ENCODE assay signal across 8 mouse cellular contexts in the genomic region with DNA sequence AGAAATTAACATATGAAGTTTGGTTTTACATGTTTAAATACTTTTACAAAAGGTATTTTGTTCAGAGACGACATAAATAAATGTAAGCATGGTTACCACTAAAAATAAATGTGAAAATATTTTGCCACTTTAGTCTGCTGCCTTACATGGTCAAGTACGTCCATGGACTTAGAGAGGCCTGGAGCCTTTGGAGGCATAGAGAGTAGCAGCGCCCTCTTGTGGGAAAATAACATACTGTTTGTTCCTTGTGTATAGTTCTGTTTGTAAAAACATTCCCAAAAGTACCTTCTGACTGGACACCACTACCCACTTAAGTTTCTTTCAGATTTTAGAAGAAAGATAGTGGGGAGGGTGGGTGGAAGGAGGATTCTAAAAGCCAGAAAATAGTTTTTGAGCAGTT. TPM values are rescaled to one million over a fixed set of nuclear protein-coding genes. Genes with fewer than 3 reads are reported as not detected.
DNase-seq lines count a peak whose midpoint lies in the region; ATAC-seq and TF ChIP-seq lines count a peak whose summit lies in the region.

No protein-coding gene starts in this region.

- no peak for TF ChIP-seq POLR2A in brain, embryonic 14.5 days (IDR thresholded peaks at IDR 0.05; ENCODE audit: borderline replicate concordance, extremely low read depth, insufficient read depth, insufficient read length, poor library complexity, severe bottlenecking)

- TF ChIP-seq CTCF in intestine, postnatal 0 days (IDR thresholded peaks at IDR 0.05; ENCODE audit: low read depth): peak; percentile 79
- TF ChIP-seq CTCF in brain, embryonic 14.5 days (IDR thresholded peaks at IDR 0.05; ENCODE audit: borderline replicate concordance, extremely low read depth, insufficient read depth, insufficient read length): peak; percentile 60; the same call in 1 of the 2 replicates

- H3K27ac ChIP-seq in intestine, postnatal 0 days (ENCODE audit: low read depth, low read length): no peak overlapping the region
- no peak overlapping the region for H3K27ac ChIP-seq in intestine, embryonic 15.5 days

- WGBS in intestine, postnatal 0 days: 36% methylated on average over 3 of the region's 3 CpGs
- WGBS in intestine, embryonic 15.5 days: 38% methylated on average over 3 of the region's 3 CpGs
- WGBS in large intestine, adult 2 months: 49% methylated on average over 3 of the region's 3 CpGs

- peak; percentile 56 for DNase-seq in urinary bladder, postnatal 14 days (ENCODE audit: low spot score)
- no peak for DNase-seq in urinary bladder, postnatal 4 days (ENCODE audit: low spot score in 2 of 2)
- peak; percentile 77 for DNase-seq in brain, embryonic 14.5 days (ENCODE audit: low read depth)
- peak; percentile 27 for DNase-seq in large intestine, adult 2 months (ENCODE audit: low read depth, low spot score)
- no peak for DNase-seq in ovary, adult 18-20 months (ENCODE audit: low spot score)

- ATAC-seq in intestine, postnatal 0 days: no peak
- ATAC-seq in intestine, embryonic 15.5 days: no peak
- ATAC-seq in granulocyte monocyte progenitor cell, adult 5-6 weeks (replicated peaks; ENCODE audit: poor library complexity, severe bottlenecking): no peak

- H3K4me3 ChIP-seq in intestine, postnatal 0 days (ENCODE audit: low read depth, low read length): no peak overlapping the region
- H3K4me3 ChIP-seq in intestine, embryonic 15.5 days (replicated peaks): no peak overlapping the region

- peaks cover 28% of the 10 kb centered on the region for H3K36me3 ChIP-seq in intestine, postnatal 0 days (ENCODE audit: control insufficient read depth, insufficient read depth)
- peaks cover 15% of the 10 kb centered on the region; the same call in 1 of the 2 replicates for H3K36me3 ChIP-seq in intestine, embryonic 15.5 days

- H3K4me1 ChIP-seq in intestine, postnatal 0 days (replicated peaks; ENCODE audit: control insufficient read depth, insufficient read depth, low read length): peaks cover 4% of the 10 kb centered on the region; the same call in 1 of the 2 replicates
- H3K4me1 ChIP-seq in intestine, embryonic 15.5 days (replicated peaks): peaks cover 2% of the 10 kb centered on the region; the same call in 1 of the 2 replicates

- H3K9ac ChIP-seq in intestine, postnatal 0 days (ENCODE audit: low read depth, low read length): no peak overlapping the region
- H3K9ac ChIP-seq in intestine, embryonic 15.5 days: no peak overlapping the region

- no peaks in the 10 kb centered on the region for H3K9me3 ChIP-seq in intestine, postnatal 0 days (ENCODE audit: control insufficient read depth)
- no peaks in the 10 kb centered on the region for H3K9me3 ChIP-seq in intestine, embryonic 15.5 days

- no peaks in the 10 kb centered on the region for H3K27me3 ChIP-seq in intestine, postnatal 0 days (replicated peaks; ENCODE audit: control insufficient read depth, insufficient read depth, low read length)
- no peaks in the 10 kb centered on the region for H3K27me3 ChIP-seq in intestine, embryonic 15.5 days (replicated peaks)

- H3K4me2 ChIP-seq in intestine, postnatal 0 days (replicated peaks; ENCODE audit: low read depth): no peak overlapping the region
- H3K4me2 ChIP-seq in intestine, embryonic 15.5 days (replicated peaks): no peak overlapping the region

RNA-seq across cellular contexts. Expression of gene Pitpnb, which starts 34.0 kb away (rescaled TPM):
- 42.9 and 44.0 TPM in 2 replicates for polyA plus RNA-seq in intestine, postnatal 0 days (2015; fragmentation: Nextera tagmentation; extraction: Ambion mirVana)
- 93.6 and 94.2 TPM in 2 replicates for polyA plus RNA-seq in intestine, embryonic 15.5 days (2015; fragmentation: Nextera tagmentation; extraction: Ambion mirVana)
- 73.3 and 86.5 TPM in 2 replicates for polyA plus RNA-seq in brain, embryonic 14.5 days (2012; rRNA removed)
- polyA plus RNA-seq in large intestine, adult 2 months (2012; rRNA removed): 35.3 and 39.8 TPM in 2 replicates
- total RNA-seq in granulocyte monocyte progenitor cell, adult 5-6 weeks (2014; fragmentation: Nextera tagmentation): 53.5 and 69.0 TPM in 2 replicates
- total RNA-seq in granulocyte monocyte progenitor cell, adult 5-6 weeks (2017): 18.1 and 26.5 TPM in 2 replicates

RNA-seq across cellular contexts. Expression of gene Mn1, which starts 52.6 kb away (rescaled TPM):
- polyA plus RNA-seq in intestine, postnatal 0 days (2015; fragmentation: Nextera tagmentation; extraction: Ambion mirVana): 2.8 and 3.1 TPM in 2 replicates
- polyA plus RNA-seq in intestine, embryonic 15.5 days (2015; fragmentation: Nextera tagmentation; extraction: Ambion mirVana): 8.0 and 8.7 TPM in 2 replicates
- 46.8 and 54.3 TPM in 2 replicates for polyA plus RNA-seq in brain, embryonic 14.5 days (2012; rRNA removed)
- 1.6 and 1.7 TPM in 2 replicates for polyA plus RNA-seq in large intestine, adult 2 months (2012; rRNA removed)
- 0.64 TPM in 1 of 2 replicates, not detected in the other for total RNA-seq in granulocyte monocyte progenitor cell, adult 5-6 weeks (2014; fragmentation: Nextera tagmentation)
- total RNA-seq in granulocyte monocyte progenitor cell, adult 5-6 weeks (2017): not detected in 2 replicates

Comparison
In these comparisons a context has a peak if more than half of its experiments do, and no peak if none do; other contexts are left out.
1. DNase-seq: peak in urinary bladder, postnatal 14 days (single experiment), brain, embryonic 14.5 days (single experiment) and large intestine, adult 2 months (single experiment); none in urinary bladder, postnatal 4 days (0 of 2) and ovary, adult 18-20 months (single experiment).